Mouse (Mus musculus): ENCODE data around the gene Hoxb3.

GRCm38 (mm10) chr11:96319071-96319902 lies 3.8 kb upstream of the Hoxb3 start:
- no peak for TF ChIP-seq POLR2A (IDR thresholded peaks at IDR 0.05; ENCODE audit: control insufficient read depth, low read depth, low read length)
- TF ChIP-seq CTCF (IDR thresholded peaks at IDR 0.05; ENCODE audit: control insufficient read depth, insufficient read depth, insufficient replicate concordance, low read depth, low read length) = no peak
